Mouse (Mus musculus) CH12.LX (cell line): Measurements from ENCODE around the gene Dixdc1. TPM values are rescaled to one million over a fixed set of nuclear protein-coding genes. Genes with fewer than 3 reads are reported as not detected.

Source experiments
- DNase-seq: peaks from one replicate; pipeline ENCODE4 v3.0.0-alpha.2; 2013; ENCODE audit errors: extremely low read depth
- H3K27ac ChIP-seq: 2 replicates; pipeline ENCODE4 v1.5.1; 2012; ENCODE audit warnings: low read depth, mild to moderate bottlenecking, control low read depth, moderate library complexity; ENCODE audit not compliant: insufficient read depth
- H3K27me3 ChIP-seq: replicated peaks from 2 replicates; pipeline ENCODE3; 2012; ENCODE audit warnings: inconsistent platforms
- H3K36me3 ChIP-seq, 2 experiments: replicated peaks in 1 of 2; 2 replicates each; pipeline versions ENCODE3 to v1.6.1; 2012; ENCODE audit warnings: inconsistent platforms in 1 of 2, low read length in 1 of 2, mild to moderate bottlenecking in 1 of 2, mixed read lengths in 1 of 2, moderate library complexity in 1 of 2; ENCODE audit not compliant: control insufficient read depth in 1 of 2, insufficient read depth in 1 of 2
- H3K4me1 ChIP-seq, 2 experiments: 2 replicates each; pipeline ENCODE4 v1.6.1; 2012; ENCODE audit warnings: inconsistent platforms in 1 of 2, moderate library complexity in 1 of 2; ENCODE audit not compliant: insufficient read depth in 2 of 2, control insufficient read depth in 1 of 2
- H3K4me2 ChIP-seq: 2 replicates; pipeline ENCODE4 v1.6.1; 2012; ENCODE audit warnings: low read depth, mild to moderate bottlenecking, control low read depth; ENCODE audit not compliant: poor library complexity, insufficient read depth, severe bottlenecking
- H3K4me3 ChIP-seq, 3 experiments: fragments of 150-350 bp in 1 of 3; sonication (generic) in 1 of 3; replicated peaks in 1 of 3; 2 replicates each; pipeline versions ENCODE3 to v1.5.1; 2011 to 2012; ENCODE audit warnings: low read depth in 2 of 3, low read length in 2 of 3, mild to moderate bottlenecking in 2 of 3, moderate library complexity in 2 of 3, control low read depth in 1 of 3, improper control_type of control experiment in 1 of 3, inconsistent platforms in 1 of 3, mixed read lengths in 1 of 3; ENCODE audit not compliant: poor library complexity in 1 of 3
- H3K79me2 ChIP-seq: replicated peaks from 2 replicates; pipeline ENCODE4 v1.6.1; 2012; ENCODE audit warnings: mild to moderate bottlenecking, moderate library complexity; ENCODE audit not compliant: control insufficient read depth, poor library complexity, insufficient read depth, severe bottlenecking; ENCODE audit errors: extremely low read depth
- H3K9ac ChIP-seq: 2 replicates; pipeline ENCODE4 v1.6.1; 2012; ENCODE audit warnings: low read depth, mild to moderate bottlenecking, control low read depth, moderate library complexity; ENCODE audit not compliant: insufficient read depth
- H3K9me3 ChIP-seq: replicated peaks from 2 replicates; pipeline ENCODE3; 2012; ENCODE audit warnings: low read length, inconsistent platforms, mixed read lengths
- BHLHE40 ChIP-seq: IDR thresholded peaks from 2 replicates; pipeline ENCODE4 v1.6.1; 2011; ENCODE audit warnings: mild to moderate bottlenecking, low read depth, low read length, improper control_type of control experiment
- CHD1 ChIP-seq: IDR thresholded peaks from 2 replicates; pipeline ENCODE4 v1.6.1; 2012; ENCODE audit warnings: low read depth, low read length, improper control_type of control experiment, inconsistent platforms
- E2F4 ChIP-seq: IDR thresholded peaks from 2 replicates; pipeline ENCODE4 v1.6.1; 2011; ENCODE audit warnings: low read depth, low read length, improper control_type of control experiment; ENCODE audit not compliant: insufficient replicate concordance
- ELF1 ChIP-seq: IDR thresholded peaks from 2 replicates; pipeline ENCODE4 v1.6.1; 2014; ENCODE audit warnings: low read depth, mild to moderate bottlenecking, inconsistent platforms, low read length, improper control_type of control experiment
- EP300 ChIP-seq: IDR thresholded peaks from 2 replicates; pipeline ENCODE4 v1.6.1; 2011; ENCODE audit warnings: low read length, improper control_type of control experiment
- ETS1 ChIP-seq: conservative IDR thresholded peaks from 2 replicates; pipeline ENCODE4 v1.6.1; 2012; ENCODE audit warnings: low read depth, mild to moderate bottlenecking, inconsistent platforms, low read length, improper control_type of control experiment, moderate library complexity
- HCFC1 ChIP-seq: IDR thresholded peaks from 2 replicates; pipeline ENCODE4 v1.6.1; 2012; ENCODE audit warnings: low read depth, mild to moderate bottlenecking, inconsistent platforms, low read length, improper control_type of control experiment
- IRF4 ChIP-seq: IDR thresholded peaks from 2 replicates; pipeline ENCODE4 v1.6.1; 2014; ENCODE audit warnings: low read depth, mild to moderate bottlenecking, inconsistent platforms, low read length, improper control_type of control experiment
- JUN ChIP-seq: IDR thresholded peaks from 2 replicates; pipeline ENCODE4 v1.6.1; 2011; ENCODE audit warnings: low read depth, mild to moderate bottlenecking, low read length, improper control_type of control experiment, moderate library complexity; ENCODE audit not compliant: insufficient read depth
- JUND ChIP-seq: conservative IDR thresholded peaks from 2 replicates; pipeline ENCODE4 v1.6.1; 2011; ENCODE audit warnings: low read depth, low read length, improper control_type of control experiment
- MAFK ChIP-seq: IDR thresholded peaks from 2 replicates; pipeline ENCODE4 v1.6.1; 2011; ENCODE audit warnings: low read length, improper control_type of control experiment; ENCODE audit not compliant: insufficient replicate concordance
- NELFE ChIP-seq: IDR thresholded peaks from 2 replicates; pipeline ENCODE4 v1.6.1; 2011; ENCODE audit warnings: low read depth, low read length, improper control_type of control experiment
- NRF1 ChIP-seq: IDR thresholded peaks from 2 replicates; pipeline ENCODE4 v1.6.1; 2014; ENCODE audit warnings: low read depth, mild to moderate bottlenecking, inconsistent platforms, low read length, improper control_type of control experiment, moderate library complexity
- PAX5 ChIP-seq: IDR thresholded peaks from 2 replicates; pipeline ENCODE4 v1.6.1; 2012; ENCODE audit warnings: low read length, inconsistent platforms, mixed read lengths
- POLR2A ChIP-seq: IDR thresholded peaks from 2 replicates; pipeline ENCODE4 v1.6.1; 2011; ENCODE audit warnings: low read depth, mild to moderate bottlenecking, improper control_type of control experiment, low read length
- POLR2AphosphoS2 ChIP-seq: IDR thresholded peaks from 2 replicates; pipeline ENCODE4 v1.6.1; 2011; ENCODE audit warnings: low read depth, low read length, improper control_type of control experiment
- SIN3A ChIP-seq: IDR thresholded peaks from 2 replicates; pipeline ENCODE4 v1.6.1; 2012; ENCODE audit warnings: low read length, improper control_type of control experiment, inconsistent platforms
- TBP ChIP-seq: conservative IDR thresholded peaks from 2 replicates; pipeline ENCODE4 v1.6.1; 2011; ENCODE audit warnings: low read depth, low read length, improper control_type of control experiment
- TCF12 ChIP-seq: IDR thresholded peaks from 2 replicates; pipeline ENCODE4 v1.6.1; 2014; ENCODE audit warnings: low read depth, mild to moderate bottlenecking, inconsistent platforms, low read length, improper control_type of control experiment
- UBTF ChIP-seq: IDR thresholded peaks from 2 replicates; pipeline ENCODE4 v1.6.1; 2012; ENCODE audit warnings: low read depth, mild to moderate bottlenecking, inconsistent platforms, low read length, improper control_type of control experiment, moderate library complexity
- USF1 ChIP-seq: IDR thresholded peaks from 2 replicates; pipeline ENCODE4 v1.6.1; 2014; ENCODE audit warnings: low read depth, mild to moderate bottlenecking, inconsistent platforms, low read length, improper control_type of control experiment
- ZC3H11A ChIP-seq: IDR thresholded peaks from 2 replicates; pipeline ENCODE4 v1.6.1; 2012; ENCODE audit warnings: low read depth, mild to moderate bottlenecking, inconsistent platforms, low read length, improper control_type of control experiment
- ZKSCAN1 ChIP-seq: IDR thresholded peaks from 2 replicates; pipeline ENCODE4 v1.6.1; 2012; ENCODE audit warnings: low read depth, inconsistent platforms, low read length, improper control_type of control experiment, borderline replicate concordance
- ZMIZ1 ChIP-seq: IDR thresholded peaks from 2 replicates; pipeline ENCODE4 v1.6.1; 2012; ENCODE audit warnings: low read depth, mild to moderate bottlenecking, inconsistent platforms, low read length, improper control_type of control experiment
- ZNF384 ChIP-seq: IDR thresholded peaks from 2 replicates; pipeline ENCODE4 v1.6.1; 2012; ENCODE audit warnings: low read depth, low read length, improper control_type of control experiment, inconsistent platforms
- dilution Hi-C: fragments of 300-500 bp; cut with MboI; formaldehyde crosslinking; loops from 2 replicates; pipeline ENCODE4 v1.14.3; 2020; ENCODE audit warnings: low sequenced_read_pairs; ENCODE audit not compliant: extremely low pct_unique_long_range_greater_than_20kb, extremely low pct_ligation_motif_present
- in situ Hi-C: fragments of 300-500 bp; cut with MboI; formaldehyde crosslinking; loops from 3 replicates; pipeline ENCODE4 v1.14.3; 2019; ENCODE audit warnings: low sequenced_read_pairs, low pct_ligation_motif_present, low pct_unique_long_range_greater_than_20kb, mixed read lengths
- polyA plus RNA-seq: library from polyadenylated mRNA; unstranded; fragments of >175 nt; gene quantifications from 2 replicates; pipeline ENCODE4 v1.2.1, GENCODE M21; 2012; ENCODE audit warnings: low read depth; ENCODE audit not compliant: insufficient read length
- total RNA-seq, 2 experiments: library from RNA; depleted of rRNA; stranded (reverse); fragments of 300-350 nt in 1 of 2; fragments of >200 nt in 1 of 2; gene quantifications; 2 replicates each; pipeline ENCODE4 v1.2.3; 2012 to 2014

Gene Dixdc1
- total and polyA plus RNA-seq, 3 experiments, result 0.13 to 0.23 (median 0.21) TPM

- in situ Hi-C loops, result no loop called here
- dilution Hi-C loops, result no loop called here
Measured at GRCm38 (mm10) chr9:50732560-50732959, 6.8 kb downstream of the Dixdc1 start.

DNA sequence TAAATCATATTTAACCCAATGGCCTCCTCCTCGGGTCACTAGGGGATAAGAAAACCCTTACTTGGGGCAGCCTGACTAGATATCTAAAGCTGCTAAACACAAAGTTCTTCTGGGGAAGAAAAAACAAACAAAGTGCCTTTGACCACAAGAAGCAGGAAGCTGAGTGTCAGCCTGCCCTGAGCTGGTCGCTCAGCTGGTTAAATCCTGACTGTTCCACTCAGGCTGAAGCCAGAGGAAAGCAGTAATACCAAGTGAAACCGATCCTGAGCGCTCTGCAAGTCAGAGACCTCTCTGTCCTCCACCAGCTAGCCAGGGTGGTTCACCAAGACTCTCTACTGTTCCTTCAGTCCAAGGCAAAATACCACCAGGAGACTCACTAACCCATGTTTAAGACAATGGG lies 9.7 kb downstream of the Dixdc1 start:
- in situ Hi-C loops, result no loop called here
- dilution Hi-C loops, result no loop called here
- Histone ChIP-seq H3K36me3 (no peaks in the 10 kb centered on the region), H3K27ac (no peak overlapping the region), H3K4me1 (peaks cover 0 to 7% of the 10 kb centered on the region in 2 experiments; a peak in 2 of 4 replicates), H3K79me2 (no peaks in the 10 kb centered on the region), H3K9ac (no peak overlapping the region), H3K27me3 (no peaks in the 10 kb centered on the region), H3K4me2 (no peak overlapping the region), H3K4me3 (no peak overlapping the region), H3K9me3 (no peaks in the 10 kb centered on the region)
- DNase-seq, result no peak
- no peak for TF ChIP-seq NRF1
- TF ChIP-seq JUND, result no peak
- TF ChIP-seq NELFE, result no peak
- no peak for TF ChIP-seq ZMIZ1
- no peak for TF ChIP-seq EP300
- TF ChIP-seq ZKSCAN1, result no peak
- no peak for TF ChIP-seq ETS1
- TF ChIP-seq ELF1, result no peak
- no peak for TF ChIP-seq CHD1
- TF ChIP-seq POLR2AphosphoS2, result no peak
- no peak for TF ChIP-seq IRF4
- no peak for TF ChIP-seq E2F4
- no peak for TF ChIP-seq UBTF
- TF ChIP-seq ZNF384, result no peak
- TF ChIP-seq POLR2A, result no peak
- no peak for TF ChIP-seq PAX5
- TF ChIP-seq ZC3H11A, result no peak
- no peak for TF ChIP-seq HCFC1
- TF ChIP-seq MAFK, result no peak
- TF ChIP-seq JUN, result no peak

More at GRCm38 (mm10) chr9:50732560-50732959, 6.8 kb downstream of the Dixdc1 start:
- no peaks in the 10 kb centered on the region for H3K36me3 ChIP-seq
- TF ChIP-seq NRF1 (no peak), PAX5 (no peak), TCF12 (no peak), SIN3A (no peak), BHLHE40 (no peak), TBP (no peak), USF1 (no peak)
- TF ChIP-seq, all 38 proteins: peak for 0
- Histone ChIP-seq H3K27me3 (peaks cover 2% of the 10 kb centered on the region), H3K9ac (no peak overlapping the region), H3K27ac (no peak overlapping the region), H3K79me2 (no peaks in the 10 kb centered on the region), H3K4me2 (no peak overlapping the region), H3K4me1 (peaks cover 0 to 4% of the 10 kb centered on the region in 2 experiments; a peak in 2 of 4 replicates), H3K9me3 (no peaks in the 10 kb centered on the region), H3K4me3 (no peak overlapping the region)
- DNase-seq, result no peak
